Mouse (Mus musculus) urinary bladder, adult 18-20 months (tissue): ENCODE measurements around the gene Armh1.
"Not testable (repeated sequence)": the region's sequence is repeated elsewhere in the genome, so short reads cannot be mapped to it uniquely, and the experiment has no call there.

Experiments used
- DNase-seq, 2 experiments: peaks; one replicate each; pipeline ENCODE4 v3.0.0; 2022; ENCODE audit warnings: low spot score in 2 of 2, mixed read lengths in 2 of 2

Armh1 gene

DNA sequence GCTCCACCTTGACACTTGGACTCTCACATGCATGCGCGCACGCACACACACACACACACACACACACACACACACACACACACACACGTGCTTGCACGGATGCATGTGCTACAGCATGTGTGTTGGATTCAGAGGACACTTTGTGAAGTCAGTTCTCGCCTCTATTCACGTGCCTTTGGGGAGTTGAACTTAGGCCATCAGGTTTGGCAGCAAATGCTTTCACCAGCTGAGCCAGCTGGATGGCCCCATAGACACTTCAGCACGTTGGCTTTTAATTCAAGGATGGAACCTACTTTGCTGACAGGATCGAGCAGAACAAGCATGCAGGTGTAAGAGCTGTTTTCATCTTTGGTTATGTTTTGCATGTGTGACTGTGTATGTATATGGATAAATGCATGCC, 30.1 kb downstream of the Armh1 start:
- no peak for DNase-seq

DNA sequence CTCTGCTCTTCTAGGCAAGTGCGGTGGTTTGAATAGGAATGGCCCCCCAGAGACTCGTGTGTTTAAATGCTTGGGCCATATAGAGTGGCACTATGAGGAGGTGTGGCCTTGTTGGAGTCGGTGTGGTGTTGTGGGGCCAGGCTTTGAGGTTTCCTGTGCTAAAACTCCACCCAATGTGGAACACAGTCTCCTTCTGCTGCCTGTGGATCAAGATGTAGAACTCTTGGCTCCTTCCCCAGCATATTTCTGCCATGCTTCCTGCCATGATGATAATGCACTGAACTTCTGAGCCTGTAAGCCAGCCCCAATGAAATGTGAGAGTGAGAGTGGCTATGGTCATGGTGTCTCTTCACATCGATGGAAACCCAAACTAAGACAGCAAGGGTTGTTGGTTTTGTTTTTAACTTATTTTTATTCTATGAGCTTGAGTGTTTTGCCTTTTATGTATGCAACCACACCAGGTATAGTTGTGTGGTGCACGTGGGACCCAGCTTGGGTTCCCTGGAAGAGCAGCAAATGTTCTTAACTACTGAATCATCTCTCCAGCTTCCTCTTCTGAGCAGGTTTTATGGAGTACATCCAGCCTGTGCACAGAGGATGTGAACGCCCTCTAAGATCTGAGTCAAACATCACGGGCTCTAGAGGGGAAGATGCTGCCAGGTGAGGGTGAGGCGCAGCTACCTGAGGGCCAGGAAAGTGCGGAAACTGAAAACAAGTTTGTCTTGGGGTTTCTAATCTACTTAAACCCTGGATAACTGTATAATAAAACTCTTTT, 31.0 kb downstream of the Armh1 start:
- DNase-seq: no peak

DNA sequence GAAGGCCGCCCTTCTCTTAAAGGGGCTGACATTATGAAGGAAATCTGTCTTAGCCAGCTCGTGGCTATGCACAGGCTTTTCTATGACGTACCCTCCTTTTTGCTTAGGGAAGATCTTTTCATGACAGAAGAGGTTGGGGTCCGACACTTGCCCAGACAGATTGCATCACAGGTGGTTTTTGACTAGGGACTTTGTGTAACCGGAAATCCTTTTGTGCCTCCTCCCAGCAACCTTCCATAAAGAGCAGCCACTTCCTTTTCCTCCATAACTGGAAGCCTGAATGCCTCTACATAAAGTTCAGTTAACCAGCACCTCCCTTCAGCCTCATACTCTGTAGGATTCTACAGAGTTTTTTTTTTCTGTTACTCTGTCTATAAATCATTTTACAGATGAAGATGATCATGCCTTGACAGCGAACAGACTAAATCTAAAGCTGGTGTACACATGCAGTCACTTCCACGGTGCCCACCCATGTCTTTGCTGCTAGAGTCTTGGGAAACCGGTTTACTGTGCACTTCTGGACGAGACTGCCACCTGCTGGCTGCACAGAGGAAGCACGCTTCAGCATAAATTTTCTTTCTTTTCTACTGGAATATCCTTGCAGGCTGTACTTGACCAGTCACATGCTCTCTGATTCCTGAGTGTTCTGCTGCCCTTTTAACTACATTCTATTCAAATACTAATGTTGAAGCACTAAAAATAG, 33.3 kb downstream of the Armh1 start:
- DNase-seq: no peak

DNA sequence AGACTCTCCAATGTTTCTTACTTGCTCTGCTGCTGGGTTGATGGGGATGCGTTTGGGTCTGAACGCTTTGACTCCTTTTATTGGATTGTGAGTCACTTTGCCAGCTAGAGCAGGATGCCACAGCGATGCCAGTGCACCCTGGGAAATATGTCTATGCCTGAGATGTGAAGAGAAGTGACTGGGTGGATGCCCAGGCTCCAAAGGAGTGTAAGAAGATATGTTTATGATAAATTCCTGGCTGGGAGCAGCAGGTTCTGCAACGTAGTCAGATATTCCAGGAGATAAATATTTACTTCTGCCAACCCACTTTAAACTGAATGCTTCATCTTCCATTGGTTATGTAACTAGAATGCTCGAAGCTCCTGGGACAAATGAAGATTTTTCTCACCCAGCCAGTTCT, 34.9 kb downstream of the Armh1 start:
- no peak for DNase-seq

DNA sequence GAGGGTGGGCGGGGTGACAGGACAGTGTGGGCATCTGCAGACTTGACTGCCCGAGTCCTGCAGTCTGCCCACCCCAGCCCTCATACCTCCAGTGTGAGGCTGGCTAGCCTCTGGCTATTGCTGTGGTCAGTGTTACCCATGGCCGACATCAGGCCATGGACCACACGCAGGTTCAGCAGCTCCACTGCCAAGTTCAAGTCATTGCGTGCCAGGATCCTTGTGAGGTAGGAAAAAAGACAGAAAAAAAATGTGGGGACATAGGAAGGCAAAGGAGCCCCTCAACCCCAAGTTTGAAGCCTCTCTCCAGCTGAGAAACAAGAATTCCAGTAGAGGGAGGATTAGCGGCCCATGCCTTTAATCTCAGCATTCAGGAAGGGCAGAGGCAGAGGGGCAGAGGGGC, 37.7 kb downstream of the Armh1 start:
- DNase-seq: no peak

DNA sequence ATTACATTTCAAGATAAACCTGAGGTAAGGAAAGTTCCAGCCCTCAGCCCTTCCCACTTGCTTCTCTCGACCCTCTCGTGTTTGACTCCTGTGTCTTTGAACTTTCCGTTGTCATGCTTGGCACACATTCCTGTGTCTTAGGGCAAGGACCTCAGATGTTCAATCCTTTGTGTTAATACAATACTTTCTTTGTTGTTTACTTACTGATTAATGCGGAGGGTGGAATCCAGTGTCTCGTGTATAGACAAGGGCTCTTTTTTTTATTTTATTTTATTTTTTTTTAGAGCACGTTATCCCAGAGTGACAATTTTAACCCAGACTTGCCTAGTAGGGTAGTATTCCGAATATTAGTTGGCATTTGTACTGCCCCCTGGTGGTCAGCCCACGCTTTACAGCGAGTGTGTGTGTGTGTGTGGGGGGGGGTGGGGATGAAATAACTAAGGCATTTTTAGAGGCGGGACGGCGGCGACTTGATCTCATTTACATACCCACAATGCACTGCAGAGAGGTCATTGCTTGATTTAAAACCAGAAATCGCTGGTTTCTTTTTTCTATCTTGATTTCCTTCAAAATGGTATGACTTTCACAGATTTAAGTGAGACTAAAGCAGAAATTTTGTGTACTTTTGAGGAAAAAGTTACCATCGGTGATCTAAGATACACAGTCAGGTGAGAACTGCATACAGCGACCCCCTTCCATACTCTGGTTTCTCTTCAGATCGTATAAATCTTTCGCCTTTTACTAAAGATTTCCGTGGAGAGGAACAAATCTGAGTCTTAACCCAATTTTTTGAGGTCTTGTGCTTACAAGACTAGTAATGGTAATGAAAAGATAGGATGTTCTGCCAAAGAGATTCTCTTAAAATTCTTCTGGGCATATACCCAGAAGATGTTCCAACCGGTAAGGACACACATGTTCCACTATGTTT, 41.5 kb downstream of the Armh1 start:
- peak; percentile 51 to 53 for DNase-seq

DNA sequence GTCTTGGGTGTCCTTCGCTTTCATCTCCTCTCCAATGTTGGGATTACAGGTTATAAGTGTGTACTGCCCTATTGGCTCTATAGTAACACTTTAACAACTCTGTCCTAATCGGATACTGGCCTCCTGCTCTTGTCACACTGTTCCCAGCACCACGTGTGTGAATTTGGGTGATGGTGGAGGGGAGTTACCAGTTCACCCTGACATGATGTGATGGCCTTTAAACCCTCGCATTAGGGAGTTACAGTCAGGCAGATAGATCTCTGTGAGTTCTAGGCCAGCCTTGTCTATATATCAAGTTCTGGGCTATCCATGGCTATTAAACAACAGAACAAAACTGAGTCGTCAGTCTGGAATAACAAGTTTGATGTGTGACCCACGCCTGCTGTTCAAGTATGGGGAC, 42.3 kb downstream of the Armh1 start:
- no peak for DNase-seq

DNA sequence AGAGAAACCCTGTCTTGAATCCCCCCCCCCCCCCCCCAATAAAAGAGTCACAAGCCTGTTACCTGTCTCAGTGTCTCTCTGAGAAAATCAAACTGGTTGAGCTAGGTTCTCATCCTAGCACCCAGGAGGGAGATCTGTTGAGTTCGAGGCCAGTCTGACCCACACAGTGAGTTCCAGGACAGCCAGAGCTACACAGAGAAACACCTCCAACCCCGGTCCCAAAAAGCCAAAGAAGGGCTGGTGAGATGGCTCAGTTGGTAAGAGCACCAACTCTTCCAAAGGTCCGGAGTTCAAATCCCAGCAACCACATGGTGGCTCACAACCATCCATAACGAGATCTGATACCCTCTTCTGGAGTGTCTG, 49.0 kb downstream of the Armh1 start:
- no peak for DNase-seq

DNA sequence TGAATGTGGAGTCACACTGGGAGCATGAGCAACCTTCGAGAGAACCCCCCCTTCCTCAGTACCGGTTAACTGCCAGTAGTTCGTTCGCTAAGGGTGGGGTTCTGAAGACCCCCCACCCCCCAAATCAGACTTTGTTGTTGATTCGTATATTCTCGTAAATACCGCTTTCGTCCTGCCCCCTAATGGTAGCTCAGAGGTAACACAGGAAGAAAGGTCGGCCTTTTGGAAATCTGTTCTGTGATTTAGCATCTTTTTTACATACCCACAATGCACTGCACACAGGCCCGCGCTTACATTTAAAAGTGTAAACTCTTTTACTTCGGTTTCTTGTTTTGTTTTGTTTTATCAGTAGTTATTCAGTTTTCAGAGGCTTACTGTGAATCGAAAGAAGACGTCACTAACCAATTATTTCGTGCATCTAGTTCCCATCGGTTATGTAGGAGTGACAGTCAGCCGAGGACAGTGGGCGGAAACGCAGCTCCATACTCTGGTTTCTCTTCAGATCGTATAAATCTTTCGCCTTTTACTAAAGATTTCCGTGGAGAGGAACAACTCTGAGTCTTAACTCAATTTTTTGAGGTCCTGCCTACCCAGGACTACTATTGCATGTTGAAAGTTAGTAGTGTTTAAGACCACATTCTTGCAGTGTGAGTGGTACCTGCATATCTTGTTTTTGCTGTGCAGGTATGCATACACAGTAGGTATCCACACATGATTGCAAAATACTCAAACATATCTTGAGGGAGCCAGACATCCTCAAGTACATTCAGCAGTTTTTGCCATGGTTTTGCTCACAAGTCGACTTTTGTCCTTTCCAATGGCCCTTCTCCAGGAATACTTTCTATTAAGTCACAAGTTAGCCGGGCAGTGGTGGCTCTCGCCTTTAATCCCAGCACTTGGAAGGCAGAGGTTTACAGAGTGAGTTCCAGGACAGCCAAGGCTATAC, 49.6 kb downstream of the Armh1 start:
- DNase-seq: no peak

DNA sequence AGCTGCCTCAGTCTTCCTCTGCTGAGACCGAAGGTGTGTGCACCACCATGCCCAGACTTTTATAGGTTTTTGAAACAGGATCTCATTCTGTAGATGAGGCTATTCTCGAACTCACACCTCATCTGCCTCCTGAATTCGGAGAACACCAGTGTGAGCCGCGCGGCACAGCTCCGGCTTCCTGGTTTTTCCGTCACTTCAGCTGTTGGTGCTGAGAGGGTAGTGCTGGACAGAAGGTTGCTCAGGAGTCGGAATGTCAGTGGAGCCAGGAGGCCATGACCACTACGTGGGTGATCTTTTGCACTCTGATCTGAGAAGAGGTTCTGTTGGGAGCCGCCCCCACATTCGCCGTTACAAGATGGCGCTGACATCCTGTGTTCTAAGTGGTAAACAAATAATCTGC, 60.1 kb downstream of the Armh1 start:
- DNase-seq: no peak

DNA sequence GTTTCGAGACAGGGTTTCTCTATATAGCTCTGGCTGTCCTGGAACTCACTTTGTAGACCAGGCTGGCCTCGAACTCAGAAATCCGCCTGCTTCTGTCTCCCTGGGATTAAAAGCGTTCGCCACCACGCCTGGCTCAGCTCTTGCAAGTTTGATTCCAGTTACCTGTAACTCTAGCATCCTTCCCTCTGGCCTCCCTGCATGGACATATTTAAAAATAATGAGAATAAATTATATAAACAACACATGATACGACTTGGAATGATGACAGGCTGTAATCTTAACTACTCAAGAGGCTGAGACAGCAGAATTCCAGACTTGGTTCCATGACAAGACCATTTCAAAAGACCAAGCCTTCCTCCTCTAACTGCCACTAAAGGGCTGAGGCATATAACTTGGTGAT, 61.3 kb downstream of the Armh1 start:
- no peak for DNase-seq

DNA sequence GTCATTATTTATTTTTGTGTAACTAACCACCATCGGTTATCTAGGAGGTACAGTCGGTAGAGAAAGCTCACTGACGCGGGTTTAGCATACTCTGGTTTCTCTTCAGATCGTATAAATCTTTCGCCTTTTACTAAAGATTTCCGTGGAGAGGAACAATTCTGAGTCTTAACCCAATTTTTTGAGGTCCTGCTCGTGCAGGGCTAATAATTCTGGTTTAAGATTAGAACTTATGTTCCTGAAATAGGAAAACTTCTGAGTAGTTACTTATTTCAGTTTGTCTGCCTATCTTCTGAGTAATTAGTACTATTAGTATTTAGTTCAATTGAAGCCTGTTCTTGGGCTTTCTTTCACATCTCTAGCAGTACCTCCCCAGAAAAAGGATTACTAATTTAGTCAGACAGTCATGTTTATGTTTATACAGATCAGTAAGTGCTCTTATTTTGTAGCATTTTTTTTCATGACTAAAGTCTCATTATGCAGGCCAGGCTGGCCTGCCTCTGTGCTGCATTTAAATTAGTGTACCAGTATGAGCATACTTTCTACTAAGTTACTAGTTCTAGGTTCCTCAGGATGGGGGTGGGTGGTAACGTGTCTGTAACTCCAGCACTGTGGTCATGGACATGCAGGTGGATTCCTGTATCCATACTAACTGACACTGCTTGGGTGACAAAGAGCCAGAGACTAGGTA, 61.9 kb downstream of the Armh1 start:
- DNase-seq: no peak

DNA sequence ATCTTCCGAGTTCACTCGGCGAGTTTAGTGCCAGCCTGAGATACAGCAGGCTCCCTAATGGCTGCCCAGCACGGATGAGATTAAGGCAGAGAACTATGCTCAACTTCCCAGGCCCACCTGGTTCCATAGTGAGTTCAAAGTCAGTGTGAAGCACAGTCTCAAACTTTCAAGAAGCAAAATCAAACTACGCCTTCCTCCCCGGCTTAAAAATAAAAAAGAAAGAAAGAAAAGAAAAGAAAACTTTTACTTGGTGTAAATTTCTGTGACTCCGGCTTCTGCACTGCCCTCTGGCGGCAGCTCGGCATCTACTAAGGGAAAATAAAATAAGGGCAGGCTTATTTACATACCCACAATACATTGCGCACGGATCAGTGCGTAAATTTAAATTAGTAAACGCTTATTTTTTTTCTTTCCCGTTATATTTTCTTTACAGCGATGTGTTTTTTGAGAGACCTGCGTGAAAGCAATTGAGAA, 62.5 kb downstream of the Armh1 start:
- DNase-seq: peak; percentile 61 to 72

DNA sequence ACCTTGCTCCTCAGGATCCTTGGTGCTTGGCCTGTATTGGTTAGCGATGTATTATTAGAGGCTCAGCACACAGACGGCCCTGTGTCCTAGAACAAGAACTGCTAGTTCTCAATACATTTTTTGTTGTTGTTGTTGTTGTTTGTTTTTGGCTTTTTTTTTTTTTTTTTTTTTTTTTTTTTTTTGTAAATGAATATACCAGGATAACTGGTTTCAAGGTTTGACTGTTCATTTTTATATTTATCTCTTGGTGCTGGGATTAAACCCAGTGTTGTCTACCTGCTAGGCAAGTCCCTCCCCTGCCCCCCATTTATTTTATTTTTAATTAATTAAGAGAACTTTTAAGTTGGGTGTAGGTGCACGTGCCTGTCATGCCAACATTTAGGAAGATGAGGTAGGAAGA, 63.0 kb downstream of the Armh1 start:
- no peak for DNase-seq

DNA sequence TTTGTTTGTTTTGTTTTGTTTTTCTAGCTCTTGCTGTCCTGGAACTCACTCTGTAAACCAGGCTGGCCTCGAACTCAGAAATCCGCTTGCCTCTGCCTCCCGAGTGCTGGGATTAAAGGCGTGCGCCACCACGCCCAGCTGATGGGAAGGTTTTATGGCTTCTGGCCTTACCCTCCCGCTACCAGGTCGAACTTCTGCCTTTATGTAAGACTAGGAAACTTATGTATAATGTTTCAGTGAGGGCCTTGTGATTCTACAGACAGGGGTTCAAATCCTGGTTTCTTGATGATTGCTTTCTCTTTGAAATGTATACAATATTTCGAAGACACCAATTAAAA, 69.2 kb downstream of the Armh1 start:
- not testable (repeated sequence) for DNase-seq

DNA sequence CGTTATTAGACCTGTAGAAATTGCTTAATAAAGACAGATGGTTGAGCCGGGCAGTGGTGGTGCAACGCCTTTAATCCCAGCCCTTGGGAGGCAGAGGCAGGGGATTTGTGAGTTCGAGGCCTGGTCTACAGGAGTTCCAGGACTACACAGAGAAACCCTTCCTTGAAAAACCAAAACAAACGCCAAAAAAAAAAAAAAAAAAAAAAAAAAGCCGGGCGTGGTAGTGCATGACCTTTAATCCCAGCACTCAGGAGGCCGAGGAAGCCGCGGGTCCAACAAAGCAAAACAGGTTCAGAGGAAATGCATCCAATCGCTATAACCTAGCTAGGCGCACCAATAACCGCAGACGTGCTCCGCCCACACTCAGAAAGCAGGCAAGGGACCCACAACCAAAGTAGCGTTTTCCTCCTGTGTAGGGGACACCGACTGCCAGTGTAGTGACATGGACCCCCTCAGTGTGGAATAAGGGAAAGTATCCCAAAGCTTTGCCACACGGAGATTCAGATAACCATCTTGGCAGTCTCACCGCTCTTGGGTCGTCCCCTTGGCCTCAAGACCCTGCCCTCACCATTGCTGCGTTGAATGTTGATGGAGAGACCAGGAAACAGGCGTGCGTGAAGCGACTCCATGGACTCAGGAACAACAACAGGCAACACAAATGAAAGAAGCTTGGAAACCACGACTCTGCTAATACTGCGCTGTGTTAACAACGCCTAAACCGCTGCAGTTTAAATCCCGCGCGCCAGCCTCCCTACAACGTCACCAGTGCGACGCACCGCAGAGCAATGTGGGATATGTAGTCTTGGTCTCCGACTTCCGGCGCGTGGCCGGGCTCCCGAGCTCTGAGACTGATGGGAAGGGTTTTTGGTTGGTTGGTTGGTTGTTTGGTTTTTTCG, 69.8 kb downstream of the Armh1 start, which contains the start of gene Kif2c:
Gene Kif2c, minus strand, starts transcription at position 777 of the 896 bp plus-strand sequence.
- DNase-seq: peak; percentile 86 to 93

DNA sequence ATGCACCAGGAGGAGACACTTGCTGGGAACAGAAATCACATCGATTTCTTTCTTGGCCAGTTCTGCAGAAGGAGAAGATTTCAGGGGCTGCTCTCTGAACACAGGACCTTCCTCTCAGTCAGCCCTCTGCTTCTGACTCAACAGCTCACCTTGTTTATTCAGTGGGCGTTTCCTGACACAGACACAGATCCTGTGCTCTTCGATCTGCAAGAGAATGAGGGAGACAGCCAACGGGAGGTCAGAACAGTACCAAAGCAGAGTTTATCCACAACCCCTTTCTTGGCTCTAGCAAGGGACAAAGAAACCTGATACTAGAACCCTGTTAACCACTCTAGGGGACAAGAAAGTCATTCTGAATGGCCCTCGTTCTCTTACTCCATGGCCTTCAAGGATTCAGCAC, 82.0 kb downstream of the Armh1 start:
- no peak for DNase-seq
